Mouse (Mus musculus): ENCODE measurements around the gene Atp13a5. TPM values are rescaled to one million over a fixed set of nuclear protein-coding genes. Genes with fewer than 3 reads are reported as not detected.

The Atp13a5 gene
- total RNA-seq (2021), result 10 to 100 TPM in 1 of 2 experiments, 1 to 10 TPM in 1; 9.6 to 13.5 TPM

- no peak for DNase-seq (ENCODE audit: extremely low spot score in 1 of 2, low spot score in 1 of 2)
Observed at GRCm38 (mm10) chr16:29378458-29378857, at the start of gene Atp13a5. Atp13a5 (minus strand) TSS chr16:29378732.

GRCm38 (mm10) chr16:29414822-29415221 is 36.3 kb upstream of the Atp13a5 start:
- no peak for DNase-seq (ENCODE audit: extremely low spot score in 1 of 2, low spot score in 1 of 2)

GRCm38 (mm10) chr16:29407319-29407718 is 28.8 kb upstream of the Atp13a5 start:
- DNase-seq (ENCODE audit: extremely low spot score in 1 of 2, low spot score in 1 of 2), result no peak

- no peak for DNase-seq (ENCODE audit: extremely low spot score in 1 of 2, low spot score in 1 of 2)
Observed at GRCm38 (mm10) chr16:29399079-29399478, 20.5 kb upstream of the Atp13a5 start.

- DNase-seq (ENCODE audit: extremely low spot score in 1 of 2, low spot score in 1 of 2), result no peak
Observed at GRCm38 (mm10) chr16:29384781-29385180, 6.2 kb upstream of the Atp13a5 start.

- no peak for DNase-seq (ENCODE audit: extremely low spot score in 1 of 2, low spot score in 1 of 2)
Observed at GRCm38 (mm10) chr16:29374636-29375035, 3.9 kb downstream of the Atp13a5 start.

GRCm38 (mm10) chr16:29331351-29332044 is 47.0 kb downstream of the Atp13a5 start:
- no peak for DNase-seq (ENCODE audit: extremely low spot score in 1 of 2, low spot score in 1 of 2)

GRCm38 (mm10) chr16:29330948-29331347 is 47.6 kb downstream of the Atp13a5 start:
- DNase-seq (ENCODE audit: extremely low spot score in 1 of 2, low spot score in 1 of 2), result no peak

GRCm38 (mm10) chr16:29329213-29329612 is 49.3 kb downstream of the Atp13a5 start:
- DNase-seq (ENCODE audit: extremely low spot score in 1 of 2, low spot score in 1 of 2), result no peak

- no peak for DNase-seq (ENCODE audit: extremely low spot score in 1 of 2, low spot score in 1 of 2)
Observed at GRCm38 (mm10) chr16:29327910-29328309, 50.6 kb downstream of the Atp13a5 start.

- no peak for DNase-seq (ENCODE audit: extremely low spot score in 1 of 2, low spot score in 1 of 2)
Observed at GRCm38 (mm10) chr16:29325233-29325919, 53.2 kb downstream of the Atp13a5 start.

- no peak for DNase-seq (ENCODE audit: extremely low spot score in 1 of 2, low spot score in 1 of 2)
Observed at GRCm38 (mm10) chr16:29320717-29321116, 57.8 kb downstream of the Atp13a5 start.

GRCm38 (mm10) chr16:29315391-29315790 is 63.1 kb downstream of the Atp13a5 start:
- no peak for DNase-seq (ENCODE audit: extremely low spot score in 1 of 2, low spot score in 1 of 2)

GRCm38 (mm10) chr16:29314991-29315390 is 63.5 kb downstream of the Atp13a5 start:
- DNase-seq (ENCODE audit: extremely low spot score in 1 of 2, low spot score in 1 of 2), result no peak

- no peak for DNase-seq (ENCODE audit: extremely low spot score in 1 of 2, low spot score in 1 of 2)
Observed at GRCm38 (mm10) chr16:29297555-29298021, 80.9 kb downstream of the Atp13a5 start.

- DNase-seq (ENCODE audit: extremely low spot score in 1 of 2, low spot score in 1 of 2), result no peak
Observed at GRCm38 (mm10) chr16:29280691-29281090, 97.8 kb downstream of the Atp13a5 start.

- DNase-seq (ENCODE audit: extremely low spot score in 1 of 2, low spot score in 1 of 2), result no peak
Observed at GRCm38 (mm10) chr16:29254325-29254724, 124.2 kb downstream of the Atp13a5 start.

- DNase-seq (ENCODE audit: extremely low spot score in 1 of 2, low spot score in 1 of 2), result no peak
Observed at GRCm38 (mm10) chr16:29235951-29236350, 142.6 kb downstream of the Atp13a5 start.

GRCm38 (mm10) chr16:29216395-29217295 is 161.9 kb downstream of the Atp13a5 start:
- peak in 1 of 2 experiments; percentile 23 for DNase-seq (ENCODE audit: extremely low spot score in 1 of 2, low spot score in 1 of 2)

- DNase-seq (ENCODE audit: extremely low spot score in 1 of 2, low spot score in 1 of 2), result peak; percentile 13 to 48
Observed at GRCm38 (mm10) chr16:29209605-29210411, 168.7 kb downstream of the Atp13a5 start, which contains the start of gene Hrasls. Hrasls (plus strand) TSS chr16:29209695.
